Mouse (Mus musculus) C2C12 (cell line): ENCODE data around the gene Dao. TPM values are rescaled to one million over a fixed set of nuclear protein-coding genes. Genes with fewer than 3 reads are reported as not detected.

Experiments used
- H3K27me3 ChIP-seq: one replicate; pipeline ENCODE4 v1.6.1; 2011; ENCODE audit not compliant: control insufficient read depth, insufficient read depth, insufficient read length
- H3K36me3 ChIP-seq: one replicate; pipeline ENCODE4 v1.6.1; 2011; ENCODE audit not compliant: control insufficient read depth, insufficient read depth
- H3K4me3 ChIP-seq: one replicate; pipeline ENCODE4 v1.5.1; 2011; ENCODE audit warnings: mild to moderate bottlenecking, control low read depth; ENCODE audit not compliant: poor library complexity, insufficient read depth, severe bottlenecking
- H3K79me2 ChIP-seq: one replicate; pipeline ENCODE4 v1.6.1; 2011; ENCODE audit not compliant: control insufficient read depth, insufficient read depth
- H3K79me3 ChIP-seq: one replicate; pipeline ENCODE4 v1.6.1; 2011; ENCODE audit warnings: low read depth, control low read depth
- H3ac ChIP-seq: one replicate; pipeline ENCODE3; 2011; ENCODE audit warnings: low read depth; ENCODE audit not compliant: control insufficient read depth, insufficient read length
- CEBPB ChIP-seq: IDR thresholded peaks from one replicate; pipeline ENCODE4 v1.6.1; 2011; ENCODE audit warnings: low read depth, mild to moderate bottlenecking, control low read depth, moderate library complexity
- CTCF ChIP-seq: IDR thresholded peaks from one replicate; pipeline ENCODE4 v1.5.1; 2011; ENCODE audit not compliant: control insufficient read depth, insufficient read depth, insufficient read length
- FOSL1 ChIP-seq: IDR thresholded peaks from one replicate; pipeline ENCODE4 v1.8.0; 2011; ENCODE audit warnings: mild to moderate bottlenecking, low read length; ENCODE audit not compliant: poor library complexity, insufficient read depth, severe bottlenecking
- MAX ChIP-seq: IDR thresholded peaks from one replicate; pipeline ENCODE4 v1.6.1; 2011; ENCODE audit warnings: mild to moderate bottlenecking, control low read depth
- MYOD1 ChIP-seq: IDR thresholded peaks from one replicate; pipeline ENCODE4 v1.6.1; 2011; ENCODE audit warnings: low read depth; ENCODE audit not compliant: control insufficient read depth, insufficient read length
- MYOG ChIP-seq: IDR thresholded peaks from one replicate; pipeline ENCODE4 v1.6.1; 2011; ENCODE audit not compliant: control insufficient read depth, insufficient read length; ENCODE audit errors: extremely low read depth
- USF1 ChIP-seq: IDR thresholded peaks from one replicate; pipeline ENCODE4 v1.6.1; 2011; ENCODE audit warnings: low read depth, mild to moderate bottlenecking, control low read depth, moderate library complexity
- polyA plus RNA-seq: library from polyadenylated mRNA; unstranded; fragments of >200 nt; fragmentation: generic; extraction: Trizol; gene quantifications from one replicate; pipeline ENCODE4 v1.2.1, GENCODE M21; 2012; ENCODE audit warnings: missing spikeins

Gene Dao
- polyA plus RNA-seq, 1 experiment: not detected

DNA sequence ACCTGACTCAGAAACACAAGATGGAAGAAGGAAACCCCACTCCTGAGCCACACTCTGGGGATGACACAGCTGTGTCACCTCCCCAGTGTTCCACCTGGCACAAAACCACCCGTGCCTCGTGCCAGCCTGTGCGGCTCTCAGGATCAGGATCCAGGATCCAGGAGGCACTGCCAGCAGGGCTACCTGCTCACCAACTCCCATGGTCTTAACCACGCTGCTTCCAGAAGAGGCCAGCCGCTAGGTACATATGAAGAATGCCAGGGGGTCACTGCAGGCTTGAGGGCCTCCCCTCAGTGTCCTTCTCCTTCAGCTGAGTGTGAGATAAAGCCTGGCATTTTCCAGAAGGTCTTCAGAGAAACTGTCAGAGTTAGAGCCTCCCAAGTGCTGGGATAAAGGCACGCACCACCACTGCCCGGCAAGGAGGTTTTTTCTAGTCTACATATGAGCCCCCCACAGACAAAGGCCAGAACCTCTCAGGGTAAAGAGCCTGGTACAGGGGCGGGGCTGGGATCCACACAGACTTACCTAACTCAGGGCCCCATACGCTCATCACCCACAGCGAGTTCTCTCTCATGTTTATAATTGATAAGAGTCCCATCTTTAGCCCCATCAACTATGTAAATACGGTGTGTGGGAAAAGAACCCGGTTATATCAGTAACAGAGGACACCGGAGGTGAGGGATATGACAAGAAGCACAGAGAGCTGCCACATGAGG lies 19.3 kb upstream of the Dao start:
- H3K36me3 ChIP-seq: peaks cover 4% of the 10 kb centered on the region
- no peak overlapping the region for H3K4me3 ChIP-seq
- TF ChIP-seq MYOD1 (no peak), FOSL1 (no peak), CTCF (no peak), USF1 (no peak), CEBPB (no peak), MAX (no peak), MYOG (no peak)
- no peaks in the 10 kb centered on the region for H3K27me3 ChIP-seq
- peaks cover 2% of the 10 kb centered on the region for H3K79me3 ChIP-seq
- no peak overlapping the region for H3ac ChIP-seq
- peaks cover 7% of the 10 kb centered on the region for H3K79me2 ChIP-seq

DNA sequence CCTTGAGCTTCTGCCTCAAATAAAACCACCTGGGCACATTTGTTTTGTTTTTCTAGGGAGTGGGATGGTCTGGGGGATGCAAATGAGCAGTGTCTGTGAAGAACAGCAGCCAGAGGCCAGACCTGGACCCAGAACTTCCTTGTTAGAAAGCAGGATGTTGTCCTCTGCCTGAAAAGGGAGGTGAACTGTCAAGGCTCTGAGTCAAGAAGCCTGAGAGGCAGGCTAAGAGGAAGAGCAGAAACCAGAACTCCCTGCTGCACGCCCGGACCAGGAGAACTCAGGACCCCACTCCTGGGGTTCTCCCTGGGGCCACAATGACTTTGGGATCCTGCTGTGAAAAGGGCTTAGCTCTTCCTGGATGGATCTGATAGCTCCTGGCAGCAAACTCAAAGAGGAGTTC lies 17.8 kb upstream of the Dao start:
- H3ac ChIP-seq: no peak overlapping the region
- H3K79me2 ChIP-seq: no peaks in the 10 kb centered on the region
- TF ChIP-seq CEBPB: no peak
- no peak for TF ChIP-seq CTCF
- TF ChIP-seq FOSL1: no peak
- TF ChIP-seq MYOG: no peak
- no peak for TF ChIP-seq MYOD1
- no peak for TF ChIP-seq MAX
- TF ChIP-seq USF1: no peak
- H3K4me3 ChIP-seq: no peak overlapping the region
- H3K36me3 ChIP-seq: peaks cover 4% of the 10 kb centered on the region
- H3K27me3 ChIP-seq: no peaks in the 10 kb centered on the region
- H3K79me3 ChIP-seq: peaks cover 2% of the 10 kb centered on the region

GRCm38 (mm10) chr5:113986182-113986961 lies 17.1 kb upstream of the Dao start:
- H3K27me3 ChIP-seq: no peaks in the 10 kb centered on the region
- H3ac ChIP-seq: no peak overlapping the region
- no peak overlapping the region for H3K4me3 ChIP-seq
- H3K36me3 ChIP-seq: peaks cover 4% of the 10 kb centered on the region
- H3K79me2 ChIP-seq: no peaks in the 10 kb centered on the region
- TF ChIP-seq MYOD1: no peak
- TF ChIP-seq CEBPB: no peak
- TF ChIP-seq MAX: no peak
- no peak for TF ChIP-seq USF1
- no peak for TF ChIP-seq CTCF
- no peak for TF ChIP-seq FOSL1
- TF ChIP-seq MYOG: no peak
- H3K79me3 ChIP-seq: peaks cover 2% of the 10 kb centered on the region

DNA sequence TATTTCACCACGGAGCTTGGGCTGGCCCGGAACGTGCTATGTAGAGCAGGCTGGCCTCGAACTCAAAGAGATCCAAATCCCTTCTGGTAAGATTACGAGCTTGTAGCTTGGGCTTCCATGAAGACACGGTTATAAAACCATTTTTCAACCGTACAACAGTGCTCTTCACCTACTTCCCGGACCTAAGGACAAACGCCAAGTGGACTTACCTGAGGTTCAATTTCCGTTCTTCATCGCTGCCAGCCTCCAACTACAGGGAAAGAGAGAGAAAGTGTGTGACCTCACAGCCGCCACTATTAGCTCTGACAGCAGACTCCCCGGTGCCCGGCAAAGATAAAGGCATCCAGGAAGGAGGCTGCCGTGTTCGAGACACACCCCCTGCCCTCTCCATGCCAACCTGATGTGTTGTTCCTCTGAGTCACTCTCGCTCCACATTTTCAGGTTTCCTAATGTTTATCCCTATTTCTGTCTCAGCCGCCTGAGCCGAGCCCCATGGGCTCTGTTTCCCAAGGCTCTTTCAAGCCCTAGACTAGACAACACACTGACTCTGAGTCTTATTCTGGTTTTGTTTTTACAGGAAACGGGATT lies 14.0 kb upstream of the Dao start:
- TF ChIP-seq FOSL1: no peak
- no peak for TF ChIP-seq CTCF
- no peak for TF ChIP-seq MYOG
- no peak for TF ChIP-seq MAX
- TF ChIP-seq USF1: no peak
- Histone ChIP-seq H3K79me3 (peaks cover 2% of the 10 kb centered on the region), H3K4me3 (no peak overlapping the region), H3K27me3 (no peaks in the 10 kb centered on the region), H3K36me3 (peaks cover 4% of the 10 kb centered on the region), H3K79me2 (no peaks in the 10 kb centered on the region), H3ac (no peak overlapping the region)

DNA sequence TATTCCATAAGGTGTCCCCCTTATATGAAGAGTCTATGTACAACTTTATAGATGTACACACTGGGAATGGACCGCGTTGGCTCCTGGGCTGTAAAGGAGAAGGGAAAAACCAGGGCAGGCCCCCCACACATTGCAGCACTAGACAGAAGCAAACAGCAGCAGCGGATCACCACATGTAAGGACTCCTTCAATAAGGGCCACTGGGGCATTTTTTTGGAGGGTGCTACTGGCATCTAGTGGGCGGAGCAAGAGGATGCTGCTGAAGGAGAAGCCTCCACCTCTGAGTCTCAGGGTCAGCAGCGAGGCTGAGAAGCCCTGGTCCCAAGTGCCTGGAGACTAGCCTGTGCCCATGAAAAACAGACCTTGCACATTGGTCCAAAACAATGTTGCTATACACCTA lies 12.9 kb upstream of the Dao start:
- no peaks in the 10 kb centered on the region for H3K79me2 ChIP-seq
- TF ChIP-seq MYOD1 (no peak), MYOG (no peak), CEBPB (no peak), CTCF (no peak), MAX (no peak), FOSL1 (no peak), USF1 (no peak)
- H3K36me3 ChIP-seq: peaks cover 4% of the 10 kb centered on the region
- H3K79me3 ChIP-seq: peaks cover 2% of the 10 kb centered on the region
- no peak overlapping the region for H3K4me3 ChIP-seq
- H3ac ChIP-seq: no peak overlapping the region
- no peaks in the 10 kb centered on the region for H3K27me3 ChIP-seq
